Mouse (Mus musculus): ENCODE measurements around the gene Cpne4. TPM values are rescaled to one million over a fixed set of nuclear protein-coding genes. Genes with fewer than 3 reads are reported as not detected.

Cpne4 gene
- polyA plus RNA-seq, 1 experiment: not detected

GRCm38 (mm10) chr9:104659758-104660157, 112.7 kb downstream of the Cpne4 start:
- no peaks in the 10 kb centered on the region for H3K4me1 ChIP-seq
- no peak for TF ChIP-seq GATA1 (IDR thresholded peaks at IDR 0.05; ENCODE audit: borderline replicate concordance, low read length)
- no peak for TF ChIP-seq FLI1 (IDR thresholded peaks at IDR 0.05; ENCODE audit: low read length)

GRCm38 (mm10) chr9:104676665-104677064, 129.6 kb downstream of the Cpne4 start:
- Histone ChIP-seq H3K27me3 (replicated peaks) (no peaks in the 10 kb centered on the region), H3K36me3 (replicated peaks; ENCODE audit: low read length) (no peaks in the 10 kb centered on the region), H3K4me1 (no peaks in the 10 kb centered on the region), H3K4me3 (replicated peaks) (no peak overlapping the region), H3K9me3 (0 out of 2 replicates have a peak, but pooled peaks cover 5% of the 10 kb centered on the region)
- TF ChIP-seq FLI1 (IDR thresholded peaks at IDR 0.05; ENCODE audit: low read length) (no peak), GATA1 (IDR thresholded peaks at IDR 0.05; ENCODE audit: borderline replicate concordance, low read length) (no peak)

More at GRCm38 (mm10) chr9:104659758-104660157, 112.7 kb downstream of the Cpne4 start:
- no peak overlapping the region for H3K4me3 ChIP-seq (replicated peaks)
- H3K36me3 ChIP-seq (replicated peaks; ENCODE audit: low read length): no peaks in the 10 kb centered on the region
- no peaks in the 10 kb centered on the region for H3K27me3 ChIP-seq (replicated peaks)
- peaks cover 2% of the 10 kb centered on the region; the same call in 1 of the 2 replicates for H3K9me3 ChIP-seq

- TF ChIP-seq GATA1 (IDR thresholded peaks at IDR 0.05; ENCODE audit: borderline replicate concordance, low read length) (no peak), FLI1 (IDR thresholded peaks at IDR 0.05; ENCODE audit: low read length) (no peak)
- H3K36me3 ChIP-seq (replicated peaks; ENCODE audit: low read length): no peaks in the 10 kb centered on the region
- H3K4me1 ChIP-seq: no peaks in the 10 kb centered on the region
- H3K27me3 ChIP-seq (replicated peaks): no peaks in the 10 kb centered on the region
- H3K9me3 ChIP-seq: 0 out of 2 replicates have a peak, but pooled peaks cover 5% of the 10 kb centered on the region
- no peak overlapping the region for H3K4me3 ChIP-seq (replicated peaks)
These were observed 131.5 kb downstream of the Cpne4 start for GRCm38 (mm10) chr9:104678571-104678970.

GRCm38 (mm10) chr9:104687051-104687450, 140.0 kb downstream of the Cpne4 start:
- 0 out of 2 replicates have a peak, but pooled peaks cover 4% of the 10 kb centered on the region for H3K9me3 ChIP-seq

GRCm38 (mm10) chr9:104693145-104693544, 146.1 kb downstream of the Cpne4 start:
- Histone ChIP-seq H3K9me3 (0 out of 2 replicates have a peak, but pooled peaks cover 4% of the 10 kb centered on the region), H3K4me3 (replicated peaks) (no peak overlapping the region), H3K36me3 (replicated peaks; ENCODE audit: low read length) (no peaks in the 10 kb centered on the region), H3K4me1 (no peaks in the 10 kb centered on the region), H3K27me3 (replicated peaks) (no peaks in the 10 kb centered on the region)
- TF ChIP-seq GATA1 (IDR thresholded peaks at IDR 0.05; ENCODE audit: borderline replicate concordance, low read length) (no peak), FLI1 (IDR thresholded peaks at IDR 0.05; ENCODE audit: low read length) (no peak)

More at GRCm38 (mm10) chr9:104687051-104687450, 140.0 kb downstream of the Cpne4 start:
- no peak for TF ChIP-seq GATA1 (IDR thresholded peaks at IDR 0.05; ENCODE audit: borderline replicate concordance, low read length)
- no peak for TF ChIP-seq FLI1 (IDR thresholded peaks at IDR 0.05; ENCODE audit: low read length)
- H3K4me3 ChIP-seq (replicated peaks): no peak overlapping the region
- H3K36me3 ChIP-seq (replicated peaks; ENCODE audit: low read length): no peaks in the 10 kb centered on the region
- no peaks in the 10 kb centered on the region for H3K27me3 ChIP-seq (replicated peaks)
- no peaks in the 10 kb centered on the region for H3K4me1 ChIP-seq

- no peaks in the 10 kb centered on the region for H3K9me3 ChIP-seq
- no peaks in the 10 kb centered on the region for H3K4me1 ChIP-seq
- H3K27me3 ChIP-seq (replicated peaks): no peaks in the 10 kb centered on the region
- H3K36me3 ChIP-seq (replicated peaks; ENCODE audit: low read length): no peaks in the 10 kb centered on the region
- TF ChIP-seq FLI1 (IDR thresholded peaks at IDR 0.05; ENCODE audit: low read length) (no peak), GATA1 (IDR thresholded peaks at IDR 0.05; ENCODE audit: borderline replicate concordance, low read length) (no peak)
- H3K4me3 ChIP-seq (replicated peaks): no peak overlapping the region
These were observed 163.7 kb downstream of the Cpne4 start for GRCm38 (mm10) chr9:104710831-104711230.

GRCm38 (mm10) chr9:104725311-104725710, 178.2 kb downstream of the Cpne4 start:
- Histone ChIP-seq H3K9me3 (peaks cover 17% of the 10 kb centered on the region), H3K4me3 (replicated peaks) (no peak overlapping the region), H3K27me3 (replicated peaks) (no peaks in the 10 kb centered on the region), H3K36me3 (replicated peaks; ENCODE audit: low read length) (no peaks in the 10 kb centered on the region), H3K4me1 (no peaks in the 10 kb centered on the region)
- TF ChIP-seq FLI1 (IDR thresholded peaks at IDR 0.05; ENCODE audit: low read length): no peak
- TF ChIP-seq GATA1 (IDR thresholded peaks at IDR 0.05; ENCODE audit: borderline replicate concordance, low read length): no peak

- H3K9me3 ChIP-seq: peaks cover 11% of the 10 kb centered on the region; the same call in 1 of the 2 replicates
- TF ChIP-seq GATA1 (IDR thresholded peaks at IDR 0.05; ENCODE audit: borderline replicate concordance, low read length) (no peak), FLI1 (IDR thresholded peaks at IDR 0.05; ENCODE audit: low read length) (no peak)
- H3K4me3 ChIP-seq (replicated peaks): peak overlapping the region; percentile 26
- H3K36me3 ChIP-seq (replicated peaks; ENCODE audit: low read length): no peaks in the 10 kb centered on the region
- H3K4me1 ChIP-seq: no peaks in the 10 kb centered on the region
- no peaks in the 10 kb centered on the region for H3K27me3 ChIP-seq (replicated peaks)
These were observed 195.7 kb downstream of the Cpne4 start for GRCm38 (mm10) chr9:104742661-104743380.

- no peaks in the 10 kb centered on the region for H3K36me3 ChIP-seq (replicated peaks; ENCODE audit: low read length)
- H3K27me3 ChIP-seq (replicated peaks): no peaks in the 10 kb centered on the region
- no peaks in the 10 kb centered on the region for H3K4me1 ChIP-seq
- H3K9me3 ChIP-seq: peaks cover 14% of the 10 kb centered on the region
- TF ChIP-seq GATA1 (IDR thresholded peaks at IDR 0.05; ENCODE audit: borderline replicate concordance, low read length) (no peak), FLI1 (IDR thresholded peaks at IDR 0.05; ENCODE audit: low read length) (no peak)
- H3K4me3 ChIP-seq (replicated peaks): no peak overlapping the region
These were observed 208.4 kb downstream of the Cpne4 start for GRCm38 (mm10) chr9:104755519-104755918.

GRCm38 (mm10) chr9:104760031-104760430, 212.9 kb downstream of the Cpne4 start:
- TF ChIP-seq GATA1 (IDR thresholded peaks at IDR 0.05; ENCODE audit: borderline replicate concordance, low read length) (no peak), FLI1 (IDR thresholded peaks at IDR 0.05; ENCODE audit: low read length) (no peak)
- H3K27me3 ChIP-seq (replicated peaks): no peaks in the 10 kb centered on the region

More at GRCm38 (mm10) chr9:104760031-104760430, 212.9 kb downstream of the Cpne4 start:
- Histone ChIP-seq H3K4me1 (no peaks in the 10 kb centered on the region), H3K36me3 (replicated peaks; ENCODE audit: low read length) (no peaks in the 10 kb centered on the region), H3K4me3 (replicated peaks) (no peak overlapping the region), H3K9me3 (peaks cover 18% of the 10 kb centered on the region)

All from megakaryocyte, embryonic 14.5 days (primary cell).